In genomic region chr9:78488890-78489420, GRCm38 (mm10) we compare ENCODE assay signal across 8 mouse cellular contexts. TPM values are rescaled to one million over a fixed set of nuclear protein-coding genes. Genes with fewer than 3 reads are reported as not detected.
DNase-seq lines count a peak whose midpoint lies in the region; ATAC-seq and TF ChIP-seq lines count a peak whose summit lies in the region.

Gene Eef1a1, minus strand, starts transcription at chr9:78489151.

- TF ChIP-seq CTCF in C2C12 (IDR thresholded peaks at IDR 0.05; ENCODE audit: control insufficient read depth, insufficient read depth, insufficient read length) = no peak
- no peak for TF ChIP-seq CTCF in thymus, adult 2 months (IDR thresholded peaks at IDR 0.05; ENCODE audit: borderline replicate concordance, control insufficient read depth, extremely low read depth, insufficient read depth, low read length, poor library complexity)

- DNase-seq in adrenal gland, postnatal 10 days = peak; percentile 80
- DNase-seq in embryonic facial prominence, embryonic 14.5 days (ENCODE audit: low spot score) = peak; percentile 72
- DNase-seq in liver, embryonic 13.5 days = no peak
- DNase-seq in natural killer cell, adult 2 months (ENCODE audit: low spot score in 2 of 2) = peak; percentile 47 to 67
- DNase-seq in thymus, adult 2 months = peak; percentile 60

- no peaks in the 10 kb centered on the region for H3K36me3 ChIP-seq in C2C12 (ENCODE audit: control insufficient read depth, insufficient read depth)
- no peaks in the 10 kb centered on the region for H3K36me3 ChIP-seq in embryonic facial prominence, embryonic 14.5 days (ENCODE audit: control insufficient read depth, insufficient read depth, low read length)
- H3K36me3 ChIP-seq in heart, embryonic 12.5 days = no peaks in the 10 kb centered on the region
- no peaks in the 10 kb centered on the region for H3K36me3 ChIP-seq in kidney, embryonic 15.5 days
- H3K36me3 ChIP-seq in liver, embryonic 13.5 days = no peaks in the 10 kb centered on the region
- H3K36me3 ChIP-seq in thymus, adult 2 months (ENCODE audit: control insufficient read depth, insufficient read depth, low read length) = no peaks in the 10 kb centered on the region

- H3K4me1 ChIP-seq in embryonic facial prominence, embryonic 14.5 days (ENCODE audit: control insufficient read depth, insufficient read depth, low read length) = no peaks in the 10 kb centered on the region
- peaks cover 6% of the 10 kb centered on the region; the same call in 1 of the 2 replicates for H3K4me1 ChIP-seq in heart, embryonic 12.5 days (replicated peaks)
- no peaks in the 10 kb centered on the region for H3K4me1 ChIP-seq in kidney, embryonic 15.5 days
- H3K4me1 ChIP-seq in liver, embryonic 13.5 days (replicated peaks) = peaks cover 4% of the 10 kb centered on the region; the same call in 1 of the 2 replicates
- H3K4me1 ChIP-seq in thymus, adult 2 months (replicated peaks; ENCODE audit: control insufficient read depth, insufficient read depth, low read length) = no peaks in the 10 kb centered on the region

- peak within 1 kb of the TSS; percentile 46 for H3K27ac ChIP-seq in embryonic facial prominence, embryonic 14.5 days (replicated peaks; ENCODE audit: low read depth, low read length)
- H3K27ac ChIP-seq in heart, embryonic 12.5 days (ENCODE audit: poor library complexity, severe bottlenecking) = peak within 1 kb of the TSS; percentile 56
- peak within 1 kb of the TSS; percentile 66 for H3K27ac ChIP-seq in kidney, embryonic 15.5 days
- no peak within 1 kb of the TSS for H3K27ac ChIP-seq in liver, embryonic 13.5 days
- H3K27ac ChIP-seq in thymus, adult 2 months (ENCODE audit: control insufficient read depth, insufficient read depth, low read length) = no peak within 1 kb of the TSS

- TF ChIP-seq POLR2A in thymus, adult 2 months (IDR thresholded peaks at IDR 0.05; ENCODE audit: control insufficient read depth, extremely low read depth, insufficient read depth, low read length, poor library complexity) = no peak

- 2% methylated on average over 15 of the region's 20 CpGs for WGBS in embryonic facial prominence, embryonic 14.5 days
- 2% methylated on average over 15 of the region's 20 CpGs for WGBS in heart, embryonic 12.5 days
- under 1% methylated on average over 15 of the region's 20 CpGs for WGBS in kidney, embryonic 15.5 days
- 5% methylated on average over 16 of the region's 20 CpGs for WGBS in liver, embryonic 13.5 days (ENCODE audit: insufficient replicate concordance)
- under 1% methylated on average over 19 of the region's 20 CpGs for WGBS in thymus, adult 2 months

- H3K27me3 ChIP-seq in C2C12 (ENCODE audit: control insufficient read depth, insufficient read depth, insufficient read length) = no peaks in the 10 kb centered on the region
- H3K27me3 ChIP-seq in embryonic facial prominence, embryonic 14.5 days (replicated peaks; ENCODE audit: control insufficient read depth, insufficient read depth, low read length) = no peaks in the 10 kb centered on the region
- no peaks in the 10 kb centered on the region for H3K27me3 ChIP-seq in heart, embryonic 12.5 days (replicated peaks)
- H3K27me3 ChIP-seq in kidney, embryonic 15.5 days = no peaks in the 10 kb centered on the region
- H3K27me3 ChIP-seq in liver, embryonic 13.5 days = 0 out of 2 replicates have a peak, but pooled peaks cover 5% of the 10 kb centered on the region
- no peaks in the 10 kb centered on the region for H3K27me3 ChIP-seq in thymus, adult 2 months (ENCODE audit: control insufficient read depth, insufficient read depth, low read length)

- H3K4me3 ChIP-seq in C2C12 (ENCODE audit: insufficient read depth, poor library complexity, severe bottlenecking) = no peak within 1 kb of the TSS
- H3K4me3 ChIP-seq in embryonic facial prominence, embryonic 14.5 days (ENCODE audit: low read depth, low read length) = peak within 1 kb of the TSS; percentile 43
- H3K4me3 ChIP-seq in heart, embryonic 12.5 days = peak within 1 kb of the TSS; percentile 47
- H3K4me3 ChIP-seq in kidney, embryonic 15.5 days (replicated peaks) = peak within 1 kb of the TSS; percentile 43
- H3K4me3 ChIP-seq in liver, embryonic 13.5 days (replicated peaks) = peak within 1 kb of the TSS; percentile 47
- H3K4me3 ChIP-seq in thymus, adult 2 months (ENCODE audit: control insufficient read depth, insufficient read depth, low read length) = peak within 1 kb of the TSS; percentile 26

- H3K79me2 ChIP-seq in C2C12 (ENCODE audit: control insufficient read depth, insufficient read depth) = no peaks in the 10 kb centered on the region

- no peaks in the 10 kb centered on the region for H3K9me3 ChIP-seq in embryonic facial prominence, embryonic 14.5 days (ENCODE audit: control insufficient read depth, low read length)
- no peaks in the 10 kb centered on the region for H3K9me3 ChIP-seq in heart, embryonic 12.5 days (replicated peaks)
- no peaks in the 10 kb centered on the region for H3K9me3 ChIP-seq in kidney, embryonic 15.5 days (replicated peaks)
- H3K9me3 ChIP-seq in liver, embryonic 13.5 days (replicated peaks) = no peaks in the 10 kb centered on the region

- H3ac ChIP-seq in C2C12 (ENCODE audit: control insufficient read depth, insufficient read length, low read depth) = peak within 1 kb of the TSS; percentile 62

- H3K4me2 ChIP-seq in embryonic facial prominence, embryonic 14.5 days (ENCODE audit: low read depth, low read length) = peak within 1 kb of the TSS; percentile 75
- H3K4me2 ChIP-seq in heart, embryonic 12.5 days = peak within 1 kb of the TSS; percentile 75
- H3K4me2 ChIP-seq in kidney, embryonic 15.5 days = peak within 1 kb of the TSS; percentile 63
- H3K4me2 ChIP-seq in liver, embryonic 13.5 days = peak within 1 kb of the TSS; percentile 58

- no peaks in the 10 kb centered on the region for H3K79me3 ChIP-seq in C2C12 (ENCODE audit: low read depth)

- peak; percentile 72 for ATAC-seq in embryonic facial prominence, embryonic 14.5 days (ENCODE audit: low read depth)
- ATAC-seq in heart, embryonic 12.5 days (ENCODE audit: insufficient number of reproducible peaks, low FRiP score) = peak; percentile 68
- peak; percentile 74 for ATAC-seq in kidney, embryonic 15.5 days (replicated peaks; ENCODE audit: low FRiP score)
- peak; percentile 44; the same call in 1 of the 2 replicates for ATAC-seq in liver, embryonic 13.5 days (ENCODE audit: low read depth)

- H3K9ac ChIP-seq in embryonic facial prominence, embryonic 14.5 days (ENCODE audit: low read depth, low read length) = peak within 1 kb of the TSS; percentile 65
- H3K9ac ChIP-seq in heart, embryonic 12.5 days = peak within 1 kb of the TSS; percentile 73
- H3K9ac ChIP-seq in kidney, embryonic 15.5 days = peak within 1 kb of the TSS; percentile 37
- peak within 1 kb of the TSS; percentile 49; the same call in 1 of the 2 replicates for H3K9ac ChIP-seq in liver, embryonic 13.5 days

TF ChIP-seq in C2C12, 6 proteins besides CTCF, POLR2A, EP300 and RAD21:
- no peak for TF ChIP-seq MAX (IDR thresholded peaks at IDR 0.05)
- TF ChIP-seq USF1 (IDR thresholded peaks at IDR 0.05; ENCODE audit: low read depth) = no peak
- TF ChIP-seq FOSL1 (IDR thresholded peaks at IDR 0.05; ENCODE audit: insufficient read depth, low read length, poor library complexity, severe bottlenecking) = no peak
- TF ChIP-seq CEBPB (IDR thresholded peaks at IDR 0.05; ENCODE audit: low read depth) = no peak
- no peak for TF ChIP-seq MYOG (IDR thresholded peaks at IDR 0.05; ENCODE audit: control insufficient read depth, extremely low read depth, insufficient read length)
- no peak for TF ChIP-seq MYOD1 (IDR thresholded peaks at IDR 0.05; ENCODE audit: control insufficient read depth, insufficient read length, low read depth)
TF ChIP-seq in C2C12: peak in this region for 0.

RNA-seq across cellular contexts. Expression of gene Eef1a1, which starts in this region (rescaled TPM):
- polyA plus RNA-seq in C2C12 (2012; fragmentation: generic; extraction: Trizol) = 7,691 TPM
- 1,000 to 10,000 TPM; 6,172 to 6,732 TPM for total RNA-seq in adrenal gland, postnatal 10 days (2021)
- 5,674 and 6,022 TPM in 2 replicates for polyA plus RNA-seq in embryonic facial prominence, embryonic 14.5 days (2014; fragmentation: Nextera tagmentation; extraction: Ambion mirVana)
- 2,772 and 2,882 TPM in 2 replicates for polyA plus RNA-seq in heart, embryonic 12.5 days (2016; fragmentation: Nextera tagmentation; extraction: Ambion mirVana)
- polyA plus RNA-seq in kidney, embryonic 15.5 days (2015; fragmentation: Nextera tagmentation; extraction: Ambion mirVana) = 4,779 and 4,974 TPM in 2 replicates
- polyA plus RNA-seq in liver, embryonic 13.5 days (2015; fragmentation: Nextera tagmentation; extraction: Ambion mirVana) = 2,607 and 2,711 TPM in 2 replicates
- polyA plus RNA-seq in thymus, adult 2 months (2012; rRNA removed) = 4,171 and 4,540 TPM in 2 replicates

Comparison
In these comparisons a context has a peak if more than half of its experiments do, and no peak if none do; other contexts are left out.
1. H3K27ac ChIP-seq: peak in embryonic facial prominence, embryonic 14.5 days (single experiment), heart, embryonic 12.5 days (single experiment) and kidney, embryonic 15.5 days (single experiment); none in liver, embryonic 13.5 days (single experiment) and thymus, adult 2 months (single experiment).
2. Peak in every context shown above with its lines, with median percentiles within 50 percentile points of each other: ATAC-seq, H3K4me2 ChIP-seq and H3K9ac ChIP-seq.